Mouse (Mus musculus) myocyte (in vitro differentiated cells): ENCODE measurements at regions not wholly inside any gene's neighbourhood (a gene's known extent, or its start where the extent isn't known, plus 50 kb on each side); places are given as distances from the start of the nearest gene placed in this dataset.

Experiments used
- H3K27me3 ChIP-seq: one replicate; pipeline ENCODE4 v1.6.1; 2011; ENCODE audit not compliant: control insufficient read depth, insufficient read depth, insufficient read length
- H3K36me3 ChIP-seq: one replicate; pipeline ENCODE4 v1.6.1; 2011; ENCODE audit not compliant: control insufficient read depth, insufficient read depth
- H3K4me2 ChIP-seq: one replicate; pipeline ENCODE4 v1.6.1; 2011; ENCODE audit warnings: low read depth, control low read depth
- H3K4me3 ChIP-seq: one replicate; pipeline ENCODE4 v1.5.1; 2011; ENCODE audit warnings: mild to moderate bottlenecking, control low read depth, moderate library complexity
- H3K79me2 ChIP-seq: one replicate; pipeline ENCODE4 v1.6.1; 2011; ENCODE audit not compliant: control insufficient read depth, insufficient read depth
- H3ac ChIP-seq: one replicate; pipeline ENCODE4 v1.6.1; 2011; ENCODE audit not compliant: control insufficient read depth, insufficient read length
- CEBPB ChIP-seq: IDR thresholded peaks from 2 replicates; pipeline ENCODE4 v1.6.1; 2011; ENCODE audit warnings: mild to moderate bottlenecking, moderate library complexity; ENCODE audit not compliant: poor library complexity, insufficient read depth, severe bottlenecking
- E2F4 ChIP-seq: IDR thresholded peaks from one replicate; pipeline ENCODE4 v1.6.1; 2011; ENCODE audit warnings: mild to moderate bottlenecking, control low read depth, moderate library complexity; ENCODE audit not compliant: insufficient read depth
- MAX ChIP-seq: IDR thresholded peaks from one replicate; pipeline ENCODE4 v1.6.1; 2011; ENCODE audit warnings: low read depth, mild to moderate bottlenecking, control low read depth
- MYOD1 ChIP-seq, 3 experiments: IDR thresholded peaks; one replicate each; pipeline ENCODE4 v1.6.1; 2011; ENCODE audit warnings: control low read depth in 2 of 3, low read depth in 2 of 3, mild to moderate bottlenecking in 2 of 3, moderate library complexity in 1 of 3; ENCODE audit not compliant: insufficient read length in 2 of 3, control insufficient read depth in 1 of 3
- MYOG ChIP-seq, 3 experiments: IDR thresholded peaks; one replicate each; pipeline ENCODE4 v1.6.1; 2011; ENCODE audit warnings: control low read depth in 2 of 3, low read depth in 2 of 3, mild to moderate bottlenecking in 2 of 3; ENCODE audit not compliant: insufficient read length in 2 of 3, control insufficient read depth in 1 of 3, insufficient read depth in 1 of 3
- POLR2A ChIP-seq: IDR thresholded peaks from one replicate; pipeline ENCODE4 v1.6.1; 2011; ENCODE audit warnings: low read depth, mild to moderate bottlenecking, control low read depth, moderate library complexity; ENCODE audit not compliant: insufficient read length
- POLR2AphosphoS2 ChIP-seq: IDR thresholded peaks from one replicate; pipeline ENCODE4 v1.6.1; 2011; ENCODE audit warnings: low read depth, control low read depth; ENCODE audit not compliant: insufficient read length
- REST ChIP-seq: IDR thresholded peaks from one replicate; pipeline ENCODE4 v1.6.1; 2011; ENCODE audit warnings: mild to moderate bottlenecking, control low read depth, moderate library complexity; ENCODE audit not compliant: insufficient read depth, insufficient read length
- SRF ChIP-seq: IDR thresholded peaks from one replicate; pipeline ENCODE4 v1.6.1; 2011; ENCODE audit warnings: low read depth; ENCODE audit not compliant: control insufficient read depth, insufficient read length
- TCF12 ChIP-seq: IDR thresholded peaks from one replicate; pipeline ENCODE4 v1.6.1; 2011; ENCODE audit warnings: mild to moderate bottlenecking, control low read depth; ENCODE audit not compliant: poor library complexity, insufficient read depth, severe bottlenecking
- TCF3 ChIP-seq: IDR thresholded peaks from one replicate; pipeline ENCODE4 v1.6.1; 2011; ENCODE audit warnings: low read depth, control low read depth; ENCODE audit not compliant: insufficient read length
- USF1 ChIP-seq: IDR thresholded peaks from one replicate; pipeline ENCODE4 v1.6.1; 2011; ENCODE audit warnings: low read depth, mild to moderate bottlenecking, control low read depth, moderate library complexity

- TF ChIP-seq USF1 = no peak
- TF ChIP-seq TCF12 = no peak
- no peak overlapping the region for H3K4me2 ChIP-seq
These were observed 204.2 kb upstream of the Klf3 start for GRCm38 (mm10) chr5:64599015-64599414.

DNA sequence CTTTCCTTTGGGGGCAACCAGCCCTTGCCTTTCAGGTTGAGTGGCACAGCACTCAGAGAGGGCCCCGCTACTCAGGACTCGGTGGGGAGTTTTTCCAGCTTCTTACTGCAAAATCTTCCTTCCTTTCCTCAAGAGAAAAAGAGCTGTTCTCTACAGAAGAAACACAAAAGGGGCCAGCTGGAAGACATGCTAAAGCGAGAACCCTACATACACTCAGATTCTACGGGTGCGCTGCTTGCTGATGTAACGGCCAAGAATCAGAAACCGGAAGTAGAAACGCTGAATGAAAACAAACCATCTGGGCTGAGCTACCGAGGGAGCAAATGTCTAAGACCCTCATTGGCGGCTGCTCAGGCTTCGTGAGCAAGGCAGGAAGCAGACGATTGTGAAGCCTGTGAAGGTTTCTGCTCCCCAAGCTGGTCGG lies 203.3 kb upstream of the Klf3 start:
- Histone ChIP-seq H3K79me2 (no peaks in the 10 kb centered on the region), H3K4me2 (no peak overlapping the region), H3K4me3 (no peak overlapping the region), H3ac (no peak overlapping the region), H3K36me3 (no peaks in the 10 kb centered on the region), H3K27me3 (no peaks in the 10 kb centered on the region)
- TF ChIP-seq E2F4 = no peak
- no peak for TF ChIP-seq POLR2AphosphoS2
- no peak for TF ChIP-seq MYOG (IDR thresholded peaks at IDR 0.05; ENCODE audit: control insufficient read depth in 1 of 3, insufficient read depth in 1 of 3, insufficient read length in 2 of 3, low read depth in 2 of 3)
- TF ChIP-seq TCF12 = no peak
- TF ChIP-seq TCF3 = no peak
- TF ChIP-seq USF1 = no peak
- no peak for TF ChIP-seq MAX
- no peak for TF ChIP-seq POLR2A
- no peak for TF ChIP-seq CEBPB
- TF ChIP-seq SRF = no peak
- no peak for TF ChIP-seq MYOD1 (IDR thresholded peaks at IDR 0.05; ENCODE audit: control insufficient read depth in 1 of 3, insufficient read length in 2 of 3, low read depth in 2 of 3)
- TF ChIP-seq REST = no peak

More at GRCm38 (mm10) chr5:64599015-64599414, 204.2 kb upstream of the Klf3 start:
- H3K27me3 ChIP-seq = no peaks in the 10 kb centered on the region
- no peak overlapping the region for H3K4me3 ChIP-seq
- H3K79me2 ChIP-seq = no peaks in the 10 kb centered on the region
- H3K36me3 ChIP-seq = no peaks in the 10 kb centered on the region
- H3ac ChIP-seq = no peak overlapping the region

GRCm38 (mm10) chr5:64600392-64600791 lies 202.8 kb upstream of the Klf3 start:
- H3K79me2 ChIP-seq = no peaks in the 10 kb centered on the region
- no peaks in the 10 kb centered on the region for H3K36me3 ChIP-seq
- no peak for TF ChIP-seq USF1
- no peak for TF ChIP-seq MYOD1 (IDR thresholded peaks at IDR 0.05; ENCODE audit: control insufficient read depth in 1 of 3, insufficient read length in 2 of 3, low read depth in 2 of 3)
- TF ChIP-seq POLR2A = no peak
- no peak for TF ChIP-seq CEBPB
- no peak for TF ChIP-seq MYOG (IDR thresholded peaks at IDR 0.05; ENCODE audit: control insufficient read depth in 1 of 3, insufficient read depth in 1 of 3, insufficient read length in 2 of 3, low read depth in 2 of 3)
- no peak for TF ChIP-seq POLR2AphosphoS2
- no peak for TF ChIP-seq REST
- no peak for TF ChIP-seq SRF
- no peak for TF ChIP-seq TCF3
- no peak overlapping the region for H3K4me3 ChIP-seq
- H3ac ChIP-seq = no peak overlapping the region
- no peaks in the 10 kb centered on the region for H3K27me3 ChIP-seq
- H3K4me2 ChIP-seq = no peak overlapping the region

DNA sequence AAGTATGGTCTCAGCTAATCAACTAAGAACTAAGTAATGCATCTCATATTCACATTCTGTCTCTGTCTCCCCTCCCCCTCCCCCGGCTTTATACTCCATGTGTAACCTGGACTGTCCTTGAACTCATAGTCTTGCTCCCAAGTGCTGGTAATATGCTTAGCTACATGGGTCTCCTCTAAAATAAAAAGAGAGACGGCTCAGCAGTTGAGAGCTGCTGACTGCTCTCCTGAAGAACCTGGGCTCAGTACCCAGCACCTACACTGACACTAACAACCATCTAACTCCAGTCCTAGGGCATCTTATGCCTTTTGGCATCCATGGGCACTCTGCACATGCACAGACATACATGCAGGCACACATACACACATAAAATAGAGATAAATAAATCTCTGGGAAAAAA lies 202.4 kb upstream of the Klf3 start:
- TF ChIP-seq CEBPB (no peak), MYOG (IDR thresholded peaks at IDR 0.05; ENCODE audit: control insufficient read depth in 1 of 3, insufficient read depth in 1 of 3, insufficient read length in 2 of 3, low read depth in 2 of 3) (no peak), SRF (no peak), TCF3 (no peak), USF1 (no peak), REST (no peak), POLR2A (no peak), MYOD1 (IDR thresholded peaks at IDR 0.05; ENCODE audit: control insufficient read depth in 1 of 3, insufficient read length in 2 of 3, low read depth in 2 of 3) (no peak), POLR2AphosphoS2 (no peak), MAX (no peak), E2F4 (no peak), TCF12 (no peak)

GRCm38 (mm10) chr5:64601285-64601684 lies 201.9 kb upstream of the Klf3 start:
- Histone ChIP-seq H3K79me2 (no peaks in the 10 kb centered on the region), H3ac (no peak overlapping the region), H3K4me3 (no peak overlapping the region), H3K27me3 (no peaks in the 10 kb centered on the region), H3K36me3 (no peaks in the 10 kb centered on the region), H3K4me2 (no peak overlapping the region)
- no peak for TF ChIP-seq MYOD1 (IDR thresholded peaks at IDR 0.05; ENCODE audit: control insufficient read depth in 1 of 3, insufficient read length in 2 of 3, low read depth in 2 of 3)
- TF ChIP-seq E2F4 = no peak
- TF ChIP-seq MYOG (IDR thresholded peaks at IDR 0.05; ENCODE audit: control insufficient read depth in 1 of 3, insufficient read depth in 1 of 3, insufficient read length in 2 of 3, low read depth in 2 of 3) = no peak
- no peak for TF ChIP-seq TCF3
- no peak for TF ChIP-seq TCF12
- TF ChIP-seq SRF = no peak
- TF ChIP-seq POLR2AphosphoS2 = no peak
- no peak for TF ChIP-seq USF1
- TF ChIP-seq REST = no peak
- TF ChIP-seq MAX = no peak

More for the DNA sequence above, 202.4 kb upstream of the Klf3 start:
- no peaks in the 10 kb centered on the region for H3K36me3 ChIP-seq
- H3K4me3 ChIP-seq = no peak overlapping the region
- no peak overlapping the region for H3ac ChIP-seq
- H3K27me3 ChIP-seq = no peaks in the 10 kb centered on the region
- no peak overlapping the region for H3K4me2 ChIP-seq
- H3K79me2 ChIP-seq = no peaks in the 10 kb centered on the region
